Mouse (Mus musculus) C2C12 (cell line): ENCODE measurements around the gene Rgs6. TPM values are rescaled to one million over a fixed set of nuclear protein-coding genes. Genes with fewer than 3 reads are reported as not detected.

Experiments used
- H3K27me3 ChIP-seq: one replicate; pipeline ENCODE4 v1.6.1; 2011; ENCODE audit not compliant: control insufficient read depth, insufficient read depth, insufficient read length
- H3K36me3 ChIP-seq: one replicate; pipeline ENCODE4 v1.6.1; 2011; ENCODE audit not compliant: control insufficient read depth, insufficient read depth
- H3K4me3 ChIP-seq: one replicate; pipeline ENCODE4 v1.5.1; 2011; ENCODE audit warnings: mild to moderate bottlenecking, control low read depth; ENCODE audit not compliant: poor library complexity, insufficient read depth, severe bottlenecking
- H3K79me2 ChIP-seq: one replicate; pipeline ENCODE4 v1.6.1; 2011; ENCODE audit not compliant: control insufficient read depth, insufficient read depth
- H3K79me3 ChIP-seq: one replicate; pipeline ENCODE4 v1.6.1; 2011; ENCODE audit warnings: low read depth, control low read depth
- H3ac ChIP-seq: one replicate; pipeline ENCODE3; 2011; ENCODE audit warnings: low read depth; ENCODE audit not compliant: control insufficient read depth, insufficient read length
- CEBPB ChIP-seq: IDR thresholded peaks from one replicate; pipeline ENCODE4 v1.6.1; 2011; ENCODE audit warnings: low read depth, mild to moderate bottlenecking, control low read depth, moderate library complexity
- CTCF ChIP-seq: IDR thresholded peaks from one replicate; pipeline ENCODE4 v1.5.1; 2011; ENCODE audit not compliant: control insufficient read depth, insufficient read depth, insufficient read length
- FOSL1 ChIP-seq: IDR thresholded peaks from one replicate; pipeline ENCODE4 v1.8.0; 2011; ENCODE audit warnings: mild to moderate bottlenecking, low read length; ENCODE audit not compliant: poor library complexity, insufficient read depth, severe bottlenecking
- MAX ChIP-seq: IDR thresholded peaks from one replicate; pipeline ENCODE4 v1.6.1; 2011; ENCODE audit warnings: mild to moderate bottlenecking, control low read depth
- MYOD1 ChIP-seq: IDR thresholded peaks from one replicate; pipeline ENCODE4 v1.6.1; 2011; ENCODE audit warnings: low read depth; ENCODE audit not compliant: control insufficient read depth, insufficient read length
- MYOG ChIP-seq: IDR thresholded peaks from one replicate; pipeline ENCODE4 v1.6.1; 2011; ENCODE audit not compliant: control insufficient read depth, insufficient read length; ENCODE audit errors: extremely low read depth
- USF1 ChIP-seq: IDR thresholded peaks from one replicate; pipeline ENCODE4 v1.6.1; 2011; ENCODE audit warnings: low read depth, mild to moderate bottlenecking, control low read depth, moderate library complexity
- polyA plus RNA-seq: library from polyadenylated mRNA; unstranded; fragments of >200 nt; fragmentation: generic; extraction: Trizol; gene quantifications from one replicate; pipeline ENCODE4 v1.2.1, GENCODE M21; 2012; ENCODE audit warnings: missing spikeins

The Rgs6 gene
- polyA plus RNA-seq, 1 experiment = not detected

- H3ac ChIP-seq = no peak overlapping the region
- TF ChIP-seq MYOD1 (no peak), CTCF (no peak), FOSL1 (no peak), USF1 (no peak), CEBPB (no peak), MYOG (no peak), MAX (no peak)
- H3K79me3 ChIP-seq = no peaks in the 10 kb centered on the region
- H3K36me3 ChIP-seq = no peaks in the 10 kb centered on the region
- no peaks in the 10 kb centered on the region for H3K27me3 ChIP-seq
- no peaks in the 10 kb centered on the region for H3K79me2 ChIP-seq
- no peak overlapping the region for H3K4me3 ChIP-seq
Measured at GRCm38 (mm10) chr12:82675137-82675536, 87.0 kb downstream of the Rgs6 start.

- Histone ChIP-seq H3K36me3 (no peaks in the 10 kb centered on the region), H3K79me2 (no peaks in the 10 kb centered on the region), H3K27me3 (no peaks in the 10 kb centered on the region), H3K4me3 (no peak overlapping the region), H3K79me3 (no peaks in the 10 kb centered on the region), H3ac (no peak overlapping the region)
- no peak for TF ChIP-seq CEBPB
- no peak for TF ChIP-seq CTCF
- no peak for TF ChIP-seq MYOG
- TF ChIP-seq FOSL1 = no peak
- no peak for TF ChIP-seq MYOD1
- TF ChIP-seq USF1 = no peak
- TF ChIP-seq MAX = no peak
Measured at GRCm38 (mm10) chr12:82687015-82687414, 98.9 kb downstream of the Rgs6 start.

- Histone ChIP-seq H3ac (no peak overlapping the region), H3K36me3 (no peaks in the 10 kb centered on the region), H3K27me3 (no peaks in the 10 kb centered on the region), H3K4me3 (no peak overlapping the region), H3K79me2 (no peaks in the 10 kb centered on the region), H3K79me3 (no peaks in the 10 kb centered on the region)
- TF ChIP-seq USF1 (no peak), MAX (no peak), FOSL1 (no peak), CEBPB (no peak)
Measured at GRCm38 (mm10) chr12:82698886-82699527, 110.9 kb downstream of the Rgs6 start.

- H3K27me3 ChIP-seq = no peaks in the 10 kb centered on the region
- H3ac ChIP-seq = no peak overlapping the region
- H3K79me2 ChIP-seq = no peaks in the 10 kb centered on the region
- TF ChIP-seq MAX (no peak), USF1 (no peak), CEBPB (no peak), MYOG (no peak), FOSL1 (no peak), CTCF (no peak), MYOD1 (no peak)
- no peak overlapping the region for H3K4me3 ChIP-seq
- H3K79me3 ChIP-seq = no peaks in the 10 kb centered on the region
- H3K36me3 ChIP-seq = no peaks in the 10 kb centered on the region
Measured at GRCm38 (mm10) chr12:82699528-82699905, 111.4 kb downstream of the Rgs6 start.

- no peak for TF ChIP-seq USF1
- TF ChIP-seq MYOG = no peak
- TF ChIP-seq MYOD1 = no peak
- TF ChIP-seq MAX = no peak
- no peak for TF ChIP-seq FOSL1
- TF ChIP-seq CEBPB = no peak
- TF ChIP-seq CTCF = no peak
- Histone ChIP-seq H3K27me3 (no peaks in the 10 kb centered on the region), H3K4me3 (no peak overlapping the region), H3K36me3 (no peaks in the 10 kb centered on the region), H3ac (no peak overlapping the region), H3K79me2 (no peaks in the 10 kb centered on the region), H3K79me3 (no peaks in the 10 kb centered on the region)
Measured at GRCm38 (mm10) chr12:82700241-82700640, 112.1 kb downstream of the Rgs6 start.

GRCm38 (mm10) chr12:82700840-82701239, 112.7 kb downstream of the Rgs6 start:
- Histone ChIP-seq H3ac (no peak overlapping the region), H3K79me3 (no peaks in the 10 kb centered on the region), H3K4me3 (no peak overlapping the region), H3K27me3 (no peaks in the 10 kb centered on the region), H3K79me2 (no peaks in the 10 kb centered on the region), H3K36me3 (no peaks in the 10 kb centered on the region)
- TF ChIP-seq MAX (no peak), FOSL1 (no peak), USF1 (no peak), CEBPB (no peak), MYOD1 (no peak), CTCF (no peak), MYOG (no peak)
